Mouse (Mus musculus) retina, postnatal 7 days (tissue): ENCODE measurements around the gene Hist1h2bg.

Experiments
- DNase-seq: peaks from one replicate; pipeline ENCODE4 v3.0.0-alpha.2; 2012; ENCODE audit warnings: low read depth, low spot score

The Hist1h2bg gene

DNA sequence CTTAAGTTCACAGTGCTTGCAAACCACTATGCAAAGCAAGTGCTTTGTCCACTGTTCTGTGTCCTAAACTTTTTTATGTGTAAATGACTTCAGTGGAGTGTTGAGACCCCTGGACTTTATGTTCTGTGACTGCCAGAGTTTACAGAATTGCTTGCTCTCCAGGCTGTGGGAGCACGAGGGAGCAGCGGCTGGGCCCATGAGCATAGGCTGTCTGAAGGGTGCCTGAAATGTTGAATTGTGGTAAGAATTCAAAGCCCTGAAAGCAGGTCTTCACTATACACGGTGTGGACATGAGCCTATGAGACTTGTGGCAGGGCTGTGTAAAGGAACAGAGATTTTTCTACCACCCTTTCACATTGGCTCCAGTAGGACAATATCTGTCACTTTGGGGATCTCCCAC lies 40.4 kb downstream of the Hist1h2bg start:
- DNase-seq = no peak

DNA sequence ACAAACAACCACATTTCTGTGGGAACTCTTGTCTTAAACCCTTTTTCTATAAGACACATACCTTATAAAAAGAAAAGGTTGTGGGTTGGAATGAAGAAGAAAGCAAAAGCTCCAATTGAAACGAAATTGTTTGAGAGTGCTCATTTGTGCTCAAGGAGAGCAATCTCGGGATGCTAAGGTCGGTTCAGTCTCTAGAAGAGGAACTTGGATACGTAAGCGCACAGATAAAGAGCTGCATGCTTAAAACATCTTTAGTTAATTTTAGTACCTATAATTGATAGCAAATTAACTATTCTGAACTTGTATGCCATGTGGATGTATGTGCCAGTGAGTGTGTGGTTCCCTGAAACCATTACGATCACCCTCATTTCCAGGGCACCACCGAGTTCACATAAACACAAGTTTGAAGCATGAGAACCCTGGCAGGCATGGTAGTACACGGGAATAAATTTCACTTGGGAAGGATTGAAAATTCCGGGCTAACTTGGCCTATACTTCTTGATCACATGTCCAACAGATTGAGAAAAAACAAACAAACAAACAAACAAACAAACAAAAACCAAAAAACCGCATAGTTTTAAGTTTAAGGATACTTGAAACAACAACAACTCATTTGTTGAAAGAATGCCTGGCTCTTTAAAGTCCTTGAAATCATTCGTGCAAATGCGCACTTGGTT lies 49.0 kb downstream of the Hist1h2bg start:
- DNase-seq = no peak

DNA sequence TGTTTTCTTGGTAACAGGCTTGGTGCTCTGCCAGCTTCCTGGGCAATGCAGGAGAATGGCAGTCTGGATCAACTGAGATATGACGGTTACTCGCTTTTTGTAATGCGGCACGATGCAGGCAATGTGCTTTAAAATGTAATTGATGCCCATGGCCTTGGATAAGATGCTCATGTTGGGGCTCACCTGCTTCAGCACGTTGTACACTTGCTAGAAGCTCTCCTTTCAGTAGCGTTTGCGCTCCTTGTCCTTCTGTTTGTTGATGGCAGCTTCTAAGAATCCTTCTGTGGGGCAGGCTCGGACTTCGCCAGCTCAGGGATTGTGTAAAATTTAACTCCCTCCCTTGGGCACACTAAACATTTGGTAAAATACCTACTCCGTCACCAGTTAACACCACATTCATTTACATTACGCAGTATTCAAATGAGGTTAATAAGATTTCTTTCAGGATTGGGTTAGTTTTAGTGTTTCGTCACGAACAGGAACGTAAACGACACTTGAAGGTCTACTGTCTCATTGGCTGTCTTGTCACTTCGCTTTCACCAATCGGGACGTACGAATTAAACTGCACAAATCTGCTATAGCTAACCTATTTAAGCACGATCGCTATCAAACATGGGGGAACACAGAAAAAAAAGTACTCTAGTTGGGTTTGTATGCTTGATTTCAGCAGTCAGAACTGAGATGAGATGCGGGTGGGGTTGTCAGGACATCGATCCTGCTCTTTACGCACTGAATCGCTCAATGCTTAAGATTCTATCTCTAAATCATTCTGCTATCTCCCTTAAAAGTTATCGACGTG lies 49.7 kb downstream of the Hist1h2bg start, which contains the start of gene Hist1h2be:
Gene Hist1h2be, minus strand, starts transcription at position 392 of the 799 bp plus-strand sequence.
- peak; percentile 56 for DNase-seq
